Mouse (Mus musculus) myocyte (in vitro differentiated cells): Measurements from ENCODE around the gene Etfa. TPM values are rescaled to one million over a fixed set of nuclear protein-coding genes. Genes with fewer than 3 reads are reported as not detected.

Source experiments
- H3K27me3 ChIP-seq: one replicate; pipeline ENCODE4 v1.6.1; 2011; ENCODE audit not compliant: control insufficient read depth, insufficient read depth, insufficient read length
- H3K36me3 ChIP-seq: one replicate; pipeline ENCODE4 v1.6.1; 2011; ENCODE audit not compliant: control insufficient read depth, insufficient read depth
- H3K4me2 ChIP-seq: one replicate; pipeline ENCODE4 v1.6.1; 2011; ENCODE audit warnings: low read depth, control low read depth
- H3K4me3 ChIP-seq: one replicate; pipeline ENCODE4 v1.5.1; 2011; ENCODE audit warnings: mild to moderate bottlenecking, control low read depth, moderate library complexity
- H3K79me2 ChIP-seq: one replicate; pipeline ENCODE4 v1.6.1; 2011; ENCODE audit not compliant: control insufficient read depth, insufficient read depth
- H3ac ChIP-seq: one replicate; pipeline ENCODE4 v1.6.1; 2011; ENCODE audit not compliant: control insufficient read depth, insufficient read length
- CEBPB ChIP-seq: IDR thresholded peaks from 2 replicates; pipeline ENCODE4 v1.6.1; 2011; ENCODE audit warnings: mild to moderate bottlenecking, moderate library complexity; ENCODE audit not compliant: poor library complexity, insufficient read depth, severe bottlenecking
- E2F4 ChIP-seq: IDR thresholded peaks from one replicate; pipeline ENCODE4 v1.6.1; 2011; ENCODE audit warnings: mild to moderate bottlenecking, control low read depth, moderate library complexity; ENCODE audit not compliant: insufficient read depth
- MAX ChIP-seq: IDR thresholded peaks from one replicate; pipeline ENCODE4 v1.6.1; 2011; ENCODE audit warnings: low read depth, mild to moderate bottlenecking, control low read depth
- MYOD1 ChIP-seq, 3 experiments: IDR thresholded peaks; one replicate each; pipeline ENCODE4 v1.6.1; 2011; ENCODE audit warnings: control low read depth in 2 of 3, low read depth in 2 of 3, mild to moderate bottlenecking in 2 of 3, moderate library complexity in 1 of 3; ENCODE audit not compliant: insufficient read length in 2 of 3, control insufficient read depth in 1 of 3
- MYOG ChIP-seq, 3 experiments: IDR thresholded peaks; one replicate each; pipeline ENCODE4 v1.6.1; 2011; ENCODE audit warnings: control low read depth in 2 of 3, low read depth in 2 of 3, mild to moderate bottlenecking in 2 of 3; ENCODE audit not compliant: insufficient read length in 2 of 3, control insufficient read depth in 1 of 3, insufficient read depth in 1 of 3
- POLR2A ChIP-seq: IDR thresholded peaks from one replicate; pipeline ENCODE4 v1.6.1; 2011; ENCODE audit warnings: low read depth, mild to moderate bottlenecking, control low read depth, moderate library complexity; ENCODE audit not compliant: insufficient read length
- POLR2AphosphoS2 ChIP-seq: IDR thresholded peaks from one replicate; pipeline ENCODE4 v1.6.1; 2011; ENCODE audit warnings: low read depth, control low read depth; ENCODE audit not compliant: insufficient read length
- REST ChIP-seq: IDR thresholded peaks from one replicate; pipeline ENCODE4 v1.6.1; 2011; ENCODE audit warnings: mild to moderate bottlenecking, control low read depth, moderate library complexity; ENCODE audit not compliant: insufficient read depth, insufficient read length
- SRF ChIP-seq: IDR thresholded peaks from one replicate; pipeline ENCODE4 v1.6.1; 2011; ENCODE audit warnings: low read depth; ENCODE audit not compliant: control insufficient read depth, insufficient read length
- TCF12 ChIP-seq: IDR thresholded peaks from one replicate; pipeline ENCODE4 v1.6.1; 2011; ENCODE audit warnings: mild to moderate bottlenecking, control low read depth; ENCODE audit not compliant: poor library complexity, insufficient read depth, severe bottlenecking
- TCF3 ChIP-seq: IDR thresholded peaks from one replicate; pipeline ENCODE4 v1.6.1; 2011; ENCODE audit warnings: low read depth, control low read depth; ENCODE audit not compliant: insufficient read length
- USF1 ChIP-seq: IDR thresholded peaks from one replicate; pipeline ENCODE4 v1.6.1; 2011; ENCODE audit warnings: low read depth, mild to moderate bottlenecking, control low read depth, moderate library complexity
- polyA plus RNA-seq: library from polyadenylated mRNA; unstranded; fragments of >200 nt; fragmentation: generic; extraction: Trizol; gene quantifications from one replicate; pipeline ENCODE4 v1.2.1, GENCODE M21; 2012; ENCODE audit warnings: missing spikeins

The Etfa gene
- polyA plus RNA-seq, 1 experiment: 98.3 TPM

GRCm38 (mm10) chr9:55542366-55543325 is 30.6 kb upstream of the Etfa start:
- TF ChIP-seq CEBPB (no peak), TCF12 (no peak), MYOD1 (IDR thresholded peaks at IDR 0.05; ENCODE audit: control insufficient read depth in 1 of 3, insufficient read length in 2 of 3, low read depth in 2 of 3) (no peak), MYOG (IDR thresholded peaks at IDR 0.05; ENCODE audit: control insufficient read depth in 1 of 3, insufficient read depth in 1 of 3, insufficient read length in 2 of 3, low read depth in 2 of 3) (no peak), E2F4 (no peak), MAX (no peak), USF1 (no peak), POLR2AphosphoS2 (no peak), SRF (no peak), REST (no peak), POLR2A (no peak), TCF3 (no peak)
- Histone ChIP-seq H3K27me3 (no peaks in the 10 kb centered on the region), H3ac (peak overlapping the region; percentile 41), H3K4me3 (peak overlapping the region; percentile 42), H3K79me2 (no peaks in the 10 kb centered on the region), H3K4me2 (peak overlapping the region; percentile 76), H3K36me3 (no peaks in the 10 kb centered on the region)

DNA sequence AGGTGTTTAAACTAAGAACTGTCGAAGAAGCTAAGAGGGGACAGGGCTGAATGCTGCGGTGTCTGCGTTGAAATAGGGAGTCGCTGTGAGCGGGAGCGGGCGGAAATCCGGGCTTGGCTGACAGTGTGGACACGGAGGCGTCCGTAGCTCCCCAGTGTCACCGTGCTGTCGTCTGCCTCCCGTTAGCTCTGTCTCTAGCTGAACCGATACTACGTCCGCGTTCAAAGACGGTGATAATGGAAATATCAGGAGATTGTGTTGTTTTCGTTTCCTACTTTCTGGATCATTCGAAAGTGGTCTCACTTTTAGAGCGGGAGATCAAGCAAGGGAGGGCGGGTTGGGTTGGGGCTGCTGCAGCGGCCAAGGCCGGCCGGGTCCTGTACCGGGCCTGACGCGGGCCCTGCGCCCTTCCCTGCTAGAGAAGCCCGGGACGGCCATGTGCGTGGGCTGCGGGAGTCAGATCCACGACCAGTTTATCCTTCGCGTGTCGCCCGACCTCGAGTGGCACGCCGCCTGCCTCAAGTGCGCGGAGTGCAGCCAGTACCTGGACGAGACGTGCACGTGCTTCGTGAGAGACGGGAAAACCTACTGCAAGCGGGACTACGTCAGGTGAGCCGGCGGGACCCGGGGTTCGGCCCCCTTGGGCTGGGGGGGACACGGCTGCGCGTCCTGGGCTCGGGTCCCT is 29.8 kb upstream of the Etfa start:
- no peaks in the 10 kb centered on the region for H3K27me3 ChIP-seq
- peak overlapping the region; percentile 42 for H3K4me3 ChIP-seq
- TF ChIP-seq MYOG (IDR thresholded peaks at IDR 0.05; ENCODE audit: control insufficient read depth in 1 of 3, insufficient read depth in 1 of 3, insufficient read length in 2 of 3, low read depth in 2 of 3): no peak
- TF ChIP-seq USF1: no peak
- peak; percentile 38 for TF ChIP-seq POLR2A
- no peak for TF ChIP-seq MYOD1 (IDR thresholded peaks at IDR 0.05; ENCODE audit: control insufficient read depth in 1 of 3, insufficient read length in 2 of 3, low read depth in 2 of 3)
- no peaks in the 10 kb centered on the region for H3K36me3 ChIP-seq
- peak overlapping the region; percentile 76 for H3K4me2 ChIP-seq
- H3K79me2 ChIP-seq: no peaks in the 10 kb centered on the region
- H3ac ChIP-seq: peak overlapping the region; percentile 41

- Histone ChIP-seq H3K79me2 (no peaks in the 10 kb centered on the region), H3K4me2 (peak overlapping the region; percentile 76), H3ac (peak overlapping the region; percentile 41), H3K36me3 (no peaks in the 10 kb centered on the region), H3K4me3 (peak overlapping the region; percentile 42), H3K27me3 (no peaks in the 10 kb centered on the region)
- TF ChIP-seq MYOG (IDR thresholded peaks at IDR 0.05; ENCODE audit: control insufficient read depth in 1 of 3, insufficient read depth in 1 of 3, insufficient read length in 2 of 3, low read depth in 2 of 3): no peak
- peak; percentile 70 for TF ChIP-seq POLR2A
- TF ChIP-seq POLR2AphosphoS2: peak; percentile 64
- TF ChIP-seq USF1: no peak
- no peak for TF ChIP-seq REST
- TF ChIP-seq TCF3: no peak
- no peak for TF ChIP-seq TCF12
- TF ChIP-seq MAX: no peak
- TF ChIP-seq MYOD1 (IDR thresholded peaks at IDR 0.05; ENCODE audit: control insufficient read depth in 1 of 3, insufficient read length in 2 of 3, low read depth in 2 of 3): no peak
- no peak for TF ChIP-seq E2F4
- no peak for TF ChIP-seq CEBPB
Measured at GRCm38 (mm10) chr9:55540888-55541287, 28.8 kb upstream of the Etfa start.

GRCm38 (mm10) chr9:55540391-55540770 is 28.3 kb upstream of the Etfa start:
- Histone ChIP-seq H3K36me3 (no peaks in the 10 kb centered on the region), H3K79me2 (no peaks in the 10 kb centered on the region), H3K27me3 (no peaks in the 10 kb centered on the region), H3K4me3 (peak overlapping the region; percentile 42), H3K4me2 (peak overlapping the region; percentile 76), H3ac (no peak overlapping the region)
- TF ChIP-seq TCF3 (no peak), POLR2A (no peak), USF1 (no peak)
